Mouse (Mus musculus) embryonic fibroblast, embryonic 13.5 days (primary cell): ENCODE measurements around the gene B3gnt8.
A peak's percentile ranks its signal among the peaks of the same experiment; 100 is the strongest.

ENCODE experiments used
- CTCF ChIP-seq: IDR thresholded peaks from 2 replicates; pipeline ENCODE4 v1.5.1; 2011; ENCODE audit warnings: mild to moderate bottlenecking, control low read depth, low read length, moderate library complexity, borderline replicate concordance; ENCODE audit not compliant: insufficient read depth
- POLR2A ChIP-seq: IDR thresholded peaks from 2 replicates; pipeline ENCODE4 v1.6.1; 2011; ENCODE audit warnings: low read depth, mild to moderate bottlenecking, control low read depth, low read length, moderate library complexity

DNA sequence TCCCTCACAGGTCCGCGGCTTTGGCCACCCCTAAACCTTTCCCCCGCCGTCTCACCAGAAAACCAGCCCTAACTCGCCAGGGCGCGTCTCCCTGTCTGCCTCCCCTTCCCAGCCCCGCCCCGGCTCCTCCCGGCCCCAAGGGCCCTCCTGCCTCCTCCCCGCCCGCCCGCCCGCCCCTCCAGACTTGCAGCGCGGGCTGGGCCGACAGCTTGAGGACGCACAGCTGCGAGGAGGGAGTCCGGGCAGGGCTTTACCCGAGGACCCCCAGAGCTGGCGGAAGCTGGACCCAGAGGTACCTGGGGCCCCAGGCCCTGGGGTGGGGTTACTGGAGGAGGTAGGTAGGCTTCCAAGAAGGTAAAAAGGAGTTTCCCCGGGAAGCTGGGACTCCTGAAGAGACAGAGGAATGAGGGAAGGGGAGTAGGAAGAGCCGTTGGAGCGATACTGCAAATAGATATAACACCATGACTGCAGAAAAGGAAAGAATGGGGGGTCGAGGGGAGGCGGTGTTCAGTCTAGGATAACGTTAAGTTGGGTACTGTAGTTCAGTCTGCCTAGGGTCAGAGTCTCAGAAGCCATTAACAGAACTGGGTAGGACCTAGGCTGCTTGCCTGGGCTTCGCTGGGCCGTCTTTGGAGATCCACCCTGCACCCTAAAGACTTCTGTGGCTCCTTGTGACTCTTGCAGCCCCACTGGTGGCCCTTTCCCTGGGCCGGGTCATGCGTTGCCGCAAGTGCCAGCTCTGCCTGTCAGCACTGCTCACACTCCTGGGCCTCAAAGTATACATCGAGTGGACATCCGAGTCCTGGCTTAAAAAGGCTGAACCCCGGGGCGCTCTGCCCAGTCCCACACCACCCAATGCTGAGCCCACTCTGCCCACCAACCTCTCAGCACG is 1.2 kb downstream of the B3gnt8 start:
- no peak for TF ChIP-seq CTCF
- peak; percentile 47 for TF ChIP-seq POLR2A
